Mouse (Mus musculus) spleen, postnatal 0 days (tissue): ENCODE measurements around the gene Sptbn4. TPM values are rescaled to one million over a fixed set of nuclear protein-coding genes. Genes with fewer than 3 reads are reported as not detected.

Experiments used
- polyA plus RNA-seq: library from polyadenylated mRNA; unstranded; fragments of >200 nt; fragmentation: Nextera tagmentation; extraction: Ambion mirVana; gene quantifications from 2 replicates; pipeline ENCODE4 v1.2.1, GENCODE M21; 2015

The Sptbn4 gene
- polyA plus RNA-seq = 0.23 and 0.32 TPM in 2 replicates

GRCm38 (mm10) chr7:27447419-27448286 is at the start of gene Sptbn4, which contains the start of gene Blvrb:
Gene Sptbn4, minus strand, starts transcription at chr7:27447686.
Gene Blvrb, plus strand, starts transcription at chr7:27447978.

GRCm38 (mm10) chr7:27486770-27487697 is 39.5 kb upstream of the Sptbn4 start, which contains the start of gene Sertad1:
Gene Sertad1, plus strand, starts transcription at chr7:27486910.

DNA sequence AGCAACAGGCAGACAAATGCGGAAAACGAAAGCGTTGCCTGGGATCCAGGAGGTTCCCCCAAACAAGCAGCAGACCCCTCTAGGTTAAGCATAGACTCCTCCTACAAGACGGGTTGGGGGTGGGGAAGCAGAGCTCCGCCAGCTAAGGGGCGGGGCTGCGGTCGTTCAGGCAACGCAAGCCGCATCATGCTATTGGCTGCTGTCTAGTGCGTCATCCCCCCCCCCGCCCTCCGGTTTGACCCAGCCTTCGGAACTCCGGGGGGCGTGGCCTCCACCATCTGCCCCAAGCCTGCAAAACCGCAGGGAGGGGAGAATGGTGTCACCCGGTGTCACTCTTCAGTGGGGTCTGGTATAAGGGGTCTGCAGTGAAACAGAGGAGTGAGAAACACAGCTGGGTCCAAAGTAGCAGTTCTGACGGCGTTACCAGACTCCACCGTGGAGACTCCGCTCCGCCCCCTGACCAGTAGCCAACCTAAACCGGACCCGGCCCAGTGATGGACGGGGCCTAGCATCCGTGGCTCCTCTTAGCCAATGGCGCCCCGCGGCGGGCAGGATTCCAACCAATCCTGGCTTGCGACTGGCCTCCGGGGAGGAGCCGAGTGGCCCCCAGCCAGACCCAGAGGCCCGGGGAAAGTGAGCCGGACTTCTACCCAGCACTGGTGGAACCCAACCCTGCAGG is 25.8 kb upstream of the Sptbn4 start, which contains the start of gene Sertad3:
Gene Sertad3 (plus strand): TSS at position 613 of the 679 bp plus-strand sequence.

GRCm38 (mm10) chr7:27356861-27357594 is 90.5 kb downstream of the Sptbn4 start, which contains the start of gene Gm20479:
Gene Gm20479, minus strand, starts transcription at chr7:27357419.

GRCm38 (mm10) chr7:27355745-27356240 is 91.7 kb downstream of the Sptbn4 start, which contains the start of gene Shkbp1:
Gene Shkbp1, minus strand, starts transcription at chr7:27356019.

GRCm38 (mm10) chr7:27337175-27337853 is 110.2 kb downstream of the Sptbn4 start, which contains the start of gene Ltbp4:
Gene Ltbp4, minus strand, starts transcription at chr7:27337692.

Other genes with a start within 250 kb of the Sptbn4 start
- 1.0 and 1.3 TPM in 2 replicates for gene Itpkc, start 219.0 kb downstream of the Sptbn4 start, polyA plus RNA-seq
- gene Coq8b, start 214.7 kb downstream of the Sptbn4 start, polyA plus RNA-seq = 10.4 and 11.2 TPM in 2 replicates
- 3.1 and 4.9 TPM in 2 replicates for gene Numbl, start 189.3 kb downstream of the Sptbn4 start, polyA plus RNA-seq
- gene Ltbp4, start 110.0 kb downstream of the Sptbn4 start, polyA plus RNA-seq = 60.1 and 82.7 TPM in 2 replicates
- 26.0 and 29.5 TPM in 2 replicates for gene Shkbp1, start 91.7 kb downstream of the Sptbn4 start, polyA plus RNA-seq
- gene Gm20479, start 90.3 kb downstream of the Sptbn4 start, polyA plus RNA-seq = 0.32 TPM in 1 of 2 replicates, not detected in the other
- gene Blvrb, start 292 bp upstream of the Sptbn4 start, polyA plus RNA-seq = 895 and 1,052 TPM in 2 replicates
- gene Sertad3, start 26.1 kb upstream of the Sptbn4 start, polyA plus RNA-seq = 29.5 and 31.1 TPM in 2 replicates
- 20.9 and 25.9 TPM in 2 replicates for gene Sertad1, start 39.2 kb upstream of the Sptbn4 start, polyA plus RNA-seq
- gene Prx, start 51.6 kb upstream of the Sptbn4 start, polyA plus RNA-seq = 1.2 and 1.3 TPM in 2 replicates
- gene Hipk4, start 75.6 kb upstream of the Sptbn4 start, polyA plus RNA-seq = 0.41 and 0.47 TPM in 2 replicates
- gene Pld3, start 105.5 kb upstream of the Sptbn4 start, polyA plus RNA-seq = 58.0 and 62.8 TPM in 2 replicates
- 19.0 and 20.5 TPM in 2 replicates for gene 2310022A10Rik, start 105.5 kb upstream of the Sptbn4 start, polyA plus RNA-seq
- 30.8 and 37.9 TPM in 2 replicates for gene Akt2, start 143.9 kb upstream of the Sptbn4 start, polyA plus RNA-seq
- gene Ttc9b, start 206.2 kb upstream of the Sptbn4 start, polyA plus RNA-seq = not detected in 2 replicates
- 2.3 and 3.5 TPM in 2 replicates for gene Map3k10, start 226.9 kb upstream of the Sptbn4 start, polyA plus RNA-seq
- gene Zfp607b, start 241.7 kb upstream of the Sptbn4 start, polyA plus RNA-seq = 1.4 and 2.1 TPM in 2 replicates